Mouse (Mus musculus): ENCODE measurements around the gene Mepce. TPM values are rescaled to one million over a fixed set of nuclear protein-coding genes. Genes with fewer than 3 reads are reported as not detected.
"Not testable (repeated sequence)": the region's sequence is repeated elsewhere in the genome, so short reads cannot be mapped to it uniquely, and the experiment has no call there.

Gene Mepce
- total and polyA plus RNA-seq, 2 experiments = 13.7 to 18.7 TPM

DNA sequence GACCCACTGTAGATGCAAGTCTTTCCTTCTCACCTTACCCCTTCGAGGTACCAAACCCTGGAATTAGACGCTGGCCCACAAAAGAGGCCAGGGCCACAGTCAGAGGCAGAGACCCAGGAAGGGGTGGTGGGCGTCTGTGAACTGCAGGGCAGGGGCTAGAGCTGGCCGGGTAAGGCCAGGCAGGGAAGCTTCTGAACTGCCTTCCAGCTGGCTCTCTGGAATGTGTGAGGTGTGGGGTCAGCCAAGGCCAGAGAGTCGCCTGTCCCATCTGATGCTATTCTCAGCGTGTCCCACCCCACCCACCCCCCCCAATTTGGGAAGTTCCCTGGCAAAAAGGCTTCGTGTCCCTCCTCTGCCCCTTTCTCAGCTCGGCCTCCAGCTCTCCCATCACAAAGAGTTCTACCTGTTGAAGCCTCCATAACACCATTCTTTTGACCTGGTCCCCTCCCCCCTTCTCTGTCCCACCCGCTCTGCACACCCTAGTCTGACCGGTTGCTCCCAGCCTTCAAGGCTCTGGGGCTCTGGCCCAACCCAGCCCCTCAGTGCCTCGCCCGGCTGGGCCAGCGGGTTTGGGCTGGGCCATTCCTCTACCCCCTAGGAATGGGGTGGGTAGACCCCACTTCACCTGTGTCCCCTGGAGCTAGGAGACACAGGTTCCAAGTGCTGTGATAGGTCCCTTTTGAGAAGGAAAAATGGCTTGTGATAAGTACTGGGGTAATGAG is 34.2 kb downstream of the Mepce start:
- Histone ChIP-seq H3K27me3 (ENCODE audit: control insufficient read depth, insufficient read depth, low read length) (no peaks in the 10 kb centered on the region), H3K79me2 (ENCODE audit: control insufficient read depth, insufficient read depth, low read length) (no peaks in the 10 kb centered on the region; the same call in 1 of the 2 replicates), H3K9ac (ENCODE audit: low read depth, low read length) (no peak overlapping the region), H3K4me1 (ENCODE audit: control insufficient read depth, insufficient read depth, low read length) (peaks cover 2% of the 10 kb centered on the region; the same call in 1 of the 2 replicates), H3K27ac (replicated peaks; ENCODE audit: insufficient read depth, low read depth, low read length) (no peak overlapping the region), H3K36me3 (ENCODE audit: control insufficient read depth, insufficient read depth, low read length) (no peaks in the 10 kb centered on the region), H3K4me3 (ENCODE audit: insufficient read depth, low read depth, low read length) (no peak overlapping the region)
- TF ChIP-seq CTCF (IDR thresholded peaks at IDR 0.05; ENCODE audit: low read depth, low read length) = no peak
- no peak for TF ChIP-seq POLR2A (IDR thresholded peaks at IDR 0.05; ENCODE audit: extremely low read depth, insufficient read depth, low read length)
- WGBS = 80% methylated on average over 13 of the region's 13 CpGs
- no peak for DNase-seq (ENCODE audit: extremely low read depth, low read depth, low spot score)

DNA sequence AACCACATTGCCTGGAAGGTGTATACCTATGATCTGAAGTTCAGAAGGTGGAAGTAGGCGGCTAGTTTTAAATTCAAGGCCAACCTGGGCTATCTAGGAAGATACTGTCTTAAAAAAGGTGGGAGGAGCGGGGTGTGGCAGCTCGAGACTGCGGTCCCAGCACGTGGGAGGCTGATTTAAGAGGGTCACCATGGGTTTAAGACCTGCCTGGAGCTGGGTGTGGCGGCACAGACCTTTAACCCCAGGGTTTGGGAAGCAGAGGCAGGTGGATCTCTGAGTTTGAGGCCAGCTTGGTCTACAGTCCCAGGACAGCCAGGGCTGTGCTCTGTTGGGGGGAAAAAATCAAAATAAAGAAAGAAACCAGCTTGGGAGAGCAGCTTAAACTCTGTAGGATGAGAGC is 35.5 kb downstream of the Mepce start:
- 94% methylated on average over 6 of the region's 6 CpGs for WGBS
- TF ChIP-seq CTCF (IDR thresholded peaks at IDR 0.05; ENCODE audit: low read depth, low read length) = no peak
- no peak for TF ChIP-seq POLR2A (IDR thresholded peaks at IDR 0.05; ENCODE audit: extremely low read depth, insufficient read depth, low read length)
- DNase-seq (ENCODE audit: extremely low read depth, low read depth, low spot score) = no peak
- no peak overlapping the region for H3K9ac ChIP-seq (ENCODE audit: low read depth, low read length)
- H3K27me3 ChIP-seq (ENCODE audit: control insufficient read depth, insufficient read depth, low read length) = no peaks in the 10 kb centered on the region
- peaks cover 2% of the 10 kb centered on the region; the same call in 1 of the 2 replicates for H3K4me1 ChIP-seq (ENCODE audit: control insufficient read depth, insufficient read depth, low read length)
- H3K36me3 ChIP-seq (ENCODE audit: control insufficient read depth, insufficient read depth, low read length) = no peaks in the 10 kb centered on the region
- H3K79me2 ChIP-seq (ENCODE audit: control insufficient read depth, insufficient read depth, low read length) = no peaks in the 10 kb centered on the region; the same call in 1 of the 2 replicates
- no peak overlapping the region for H3K27ac ChIP-seq (replicated peaks; ENCODE audit: insufficient read depth, low read depth, low read length)
- H3K4me3 ChIP-seq (ENCODE audit: insufficient read depth, low read depth, low read length) = no peak overlapping the region

DNA sequence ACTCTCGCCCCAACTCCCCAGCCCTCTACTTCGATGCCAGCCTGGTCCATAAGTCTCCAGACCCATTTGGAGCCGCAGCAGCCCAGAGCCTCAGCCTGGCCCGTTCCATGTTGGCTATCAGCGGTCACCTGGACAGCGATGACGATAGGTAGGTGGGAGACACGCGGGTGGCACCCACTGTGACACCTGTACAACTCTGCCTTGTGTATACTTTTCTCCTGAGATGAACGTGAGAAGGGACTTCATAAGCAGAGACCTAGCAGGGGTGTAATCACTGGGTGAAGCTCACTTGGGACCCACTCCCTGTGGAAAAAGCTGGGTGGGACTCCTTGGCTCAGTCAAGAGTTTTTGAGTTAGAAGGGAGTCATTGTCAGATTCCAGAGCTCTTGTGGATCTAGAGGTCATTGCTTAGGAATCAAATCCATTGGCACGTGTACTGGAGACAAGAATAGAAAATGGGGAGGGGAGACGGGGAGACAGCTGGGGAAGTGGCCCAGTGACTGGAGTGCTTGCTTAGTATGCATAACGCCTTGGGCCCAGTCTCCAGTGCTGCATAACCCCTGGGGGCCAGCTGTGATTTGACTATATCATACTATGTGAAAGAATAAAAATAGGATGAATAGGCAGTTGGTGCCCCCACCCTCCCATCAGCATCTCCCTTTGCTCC is 36.1 kb downstream of the Mepce start:
- WGBS = 94% methylated on average over 13 of the region's 13 CpGs
- H3K79me2 ChIP-seq (ENCODE audit: control insufficient read depth, insufficient read depth, low read length) = no peaks in the 10 kb centered on the region; the same call in 1 of the 2 replicates
- H3K4me1 ChIP-seq (ENCODE audit: control insufficient read depth, insufficient read depth, low read length) = peaks cover 2% of the 10 kb centered on the region; the same call in 1 of the 2 replicates
- H3K27ac ChIP-seq (replicated peaks; ENCODE audit: insufficient read depth, low read depth, low read length) = no peak overlapping the region
- TF ChIP-seq POLR2A (IDR thresholded peaks at IDR 0.05; ENCODE audit: extremely low read depth, insufficient read depth, low read length) (no peak), CTCF (IDR thresholded peaks at IDR 0.05; ENCODE audit: low read depth, low read length) (no peak)
- DNase-seq (ENCODE audit: extremely low read depth, low read depth, low spot score) = no peak
- no peak overlapping the region for H3K4me3 ChIP-seq (ENCODE audit: insufficient read depth, low read depth, low read length)
- H3K27me3 ChIP-seq (ENCODE audit: control insufficient read depth, insufficient read depth, low read length) = no peaks in the 10 kb centered on the region
- no peak overlapping the region for H3K9ac ChIP-seq (ENCODE audit: low read depth, low read length)
- no peaks in the 10 kb centered on the region for H3K36me3 ChIP-seq (ENCODE audit: control insufficient read depth, insufficient read depth, low read length)

DNA sequence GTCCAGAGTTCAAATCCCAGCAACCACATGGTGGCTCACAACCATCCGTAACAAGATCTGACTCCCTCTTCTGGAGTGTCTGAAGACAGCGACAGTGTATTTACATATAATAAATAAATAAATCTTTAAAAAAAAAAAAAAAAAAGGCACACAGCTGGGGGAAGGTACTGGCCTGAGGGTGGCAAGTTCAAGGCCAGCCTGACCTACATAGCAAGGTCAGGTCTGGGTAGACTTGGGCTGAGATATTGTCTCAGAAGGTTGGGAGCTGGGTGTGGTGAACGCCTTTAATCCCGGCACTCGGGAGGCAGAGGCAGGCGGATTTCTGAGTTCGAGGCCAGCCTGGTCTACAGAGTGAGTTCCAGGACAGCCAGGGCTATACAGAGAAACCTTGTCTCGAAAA is 37.2 kb downstream of the Mepce start:
- not testable (repeated sequence) for H3K27me3 ChIP-seq (ENCODE audit: control insufficient read depth, insufficient read depth, low read length); H3K79me2 ChIP-seq (ENCODE audit: control insufficient read depth, insufficient read depth, low read length); DNase-seq (ENCODE audit: extremely low read depth, low read depth, low spot score); H3K36me3 ChIP-seq (ENCODE audit: control insufficient read depth, insufficient read depth, low read length); H3K9ac ChIP-seq (ENCODE audit: low read depth, low read length); H3K4me1 ChIP-seq (ENCODE audit: control insufficient read depth, insufficient read depth, low read length); H3K27ac ChIP-seq (replicated peaks; ENCODE audit: insufficient read depth, low read depth, low read length); H3K4me3 ChIP-seq (ENCODE audit: insufficient read depth, low read depth, low read length)
- WGBS = 88% methylated on average over 8 of the region's 8 CpGs

DNA sequence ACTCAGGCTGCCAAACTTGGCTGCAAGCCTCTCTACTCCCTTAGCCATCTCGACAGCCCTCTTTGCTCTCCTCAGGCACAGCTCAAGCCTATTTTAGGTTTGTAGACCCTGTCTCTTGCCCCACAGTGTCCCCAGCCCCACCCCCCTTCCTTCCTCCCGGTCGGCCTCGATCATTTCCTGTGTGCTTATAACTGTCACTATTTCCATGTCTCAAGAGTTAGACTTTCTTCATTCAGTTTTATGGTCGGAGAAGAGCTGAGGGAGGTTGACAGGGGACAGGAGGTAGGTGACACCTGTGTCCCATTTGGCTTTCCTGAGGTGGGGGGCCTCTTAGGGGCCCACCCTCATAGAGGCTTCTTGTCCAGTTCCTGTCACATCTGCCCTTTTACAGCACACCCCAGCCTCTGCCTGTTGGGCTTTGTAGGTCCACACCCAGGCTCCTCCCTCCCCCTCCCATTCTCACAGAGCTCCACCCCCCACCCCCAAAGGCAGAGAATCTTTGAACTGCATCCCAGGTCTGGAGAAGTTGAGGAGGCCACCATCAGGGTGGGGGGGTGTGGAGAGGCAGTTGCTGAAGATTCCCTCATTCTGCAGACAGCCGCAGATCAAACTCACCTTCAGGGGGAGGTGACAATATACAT is 38.1 kb downstream of the Mepce start:
- no peak for DNase-seq (ENCODE audit: extremely low read depth, low read depth, low spot score)
- WGBS = 65% methylated on average over 6 of the region's 6 CpGs
- H3K9ac ChIP-seq (ENCODE audit: low read depth, low read length) = no peak overlapping the region

More for the DNA sequence above, 38.1 kb downstream of the Mepce start:
- TF ChIP-seq CTCF (IDR thresholded peaks at IDR 0.05; ENCODE audit: low read depth, low read length) = no peak
- no peak for TF ChIP-seq POLR2A (IDR thresholded peaks at IDR 0.05; ENCODE audit: extremely low read depth, insufficient read depth, low read length)
- no peaks in the 10 kb centered on the region for H3K27me3 ChIP-seq (ENCODE audit: control insufficient read depth, insufficient read depth, low read length)
- H3K4me3 ChIP-seq (ENCODE audit: insufficient read depth, low read depth, low read length) = no peak overlapping the region
- no peaks in the 10 kb centered on the region; the same call in 1 of the 2 replicates for H3K79me2 ChIP-seq (ENCODE audit: control insufficient read depth, insufficient read depth, low read length)
- H3K4me1 ChIP-seq (ENCODE audit: control insufficient read depth, insufficient read depth, low read length) = no peaks in the 10 kb centered on the region
- peak overlapping the region; percentile 9; the same call in 1 of the 2 replicates for H3K27ac ChIP-seq (replicated peaks; ENCODE audit: insufficient read depth, low read depth, low read length)
- no peaks in the 10 kb centered on the region for H3K36me3 ChIP-seq (ENCODE audit: control insufficient read depth, insufficient read depth, low read length)

Measured in liver, adult 2 months (tissue).